Mouse (Mus musculus) splenic B cell, adult 2 months (primary cell): ENCODE results near the gene E4f1.
A peak's percentile ranks its signal among the peaks of the same experiment; 100 is the strongest.
"Not testable (repeated sequence)": the region's sequence is repeated elsewhere in the genome, so short reads cannot be mapped to it uniquely, and the experiment has no call there.

Experiments
- DNase-seq: peaks from one replicate; pipeline ENCODE4 v3.0.0-alpha.2; 2011; ENCODE audit warnings: low read depth, low spot score
- H3K27me3 ChIP-seq: 2 replicates; pipeline ENCODE4 v1.6.1; 2012; ENCODE audit warnings: mild to moderate bottlenecking, low read length, moderate library complexity, mixed read lengths; ENCODE audit not compliant: control insufficient read depth, poor library complexity, insufficient read depth, severe bottlenecking
- H3K36me3 ChIP-seq: 2 replicates; pipeline ENCODE4 v1.6.1; 2012; ENCODE audit warnings: mild to moderate bottlenecking, low read length, moderate library complexity, mixed read lengths; ENCODE audit not compliant: control insufficient read depth, poor library complexity, insufficient read depth, severe bottlenecking

Gene E4f1

DNA sequence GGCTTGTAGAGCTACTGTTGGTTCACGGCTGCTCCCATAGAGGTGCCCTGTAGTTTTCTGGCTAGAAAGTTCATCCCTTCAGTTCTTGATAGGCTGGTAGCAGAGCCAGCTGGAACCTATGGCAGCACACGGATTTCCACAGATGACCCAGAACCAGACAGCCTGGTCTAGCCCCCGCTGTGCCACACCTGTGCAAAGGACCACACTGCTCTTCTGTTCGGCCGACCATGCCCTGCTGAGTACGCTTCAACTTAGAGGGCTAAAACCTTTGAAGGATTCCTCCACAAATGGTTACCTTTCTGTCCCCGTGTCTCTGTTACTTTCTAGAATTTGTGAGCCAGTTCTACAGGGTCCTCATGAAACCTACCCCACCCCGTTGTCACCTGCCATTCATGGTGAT lies 44.8 kb downstream of the E4f1 start:
- not testable (repeated sequence) for DNase-seq, H3K27me3 ChIP-seq
- peaks cover 20% of the 10 kb centered on the region; the same call in 1 of the 2 replicates for H3K36me3 ChIP-seq

DNA sequence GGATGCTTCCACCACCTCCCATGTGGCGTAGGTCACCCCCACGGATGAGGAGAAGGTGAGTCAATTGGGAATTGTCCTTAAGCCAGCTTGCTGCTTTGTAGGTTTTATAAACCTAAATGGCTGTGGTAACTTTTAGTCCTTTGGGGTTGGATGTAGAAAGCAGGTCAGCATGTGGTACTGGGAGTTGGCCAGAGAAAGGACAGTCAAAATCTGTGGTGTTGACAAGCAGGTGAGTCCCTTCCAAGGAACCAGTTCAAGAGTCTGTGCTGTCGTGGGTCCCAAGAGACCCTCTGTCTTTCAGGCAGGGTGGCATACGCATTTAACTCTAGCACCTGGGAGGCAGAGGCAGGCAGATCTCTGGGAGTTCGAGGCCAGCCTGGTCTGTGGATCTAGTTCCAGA lies 45.6 kb downstream of the E4f1 start:
- no peaks in the 10 kb centered on the region for H3K27me3 ChIP-seq
- DNase-seq = no peak
- H3K36me3 ChIP-seq = peaks cover 26% of the 10 kb centered on the region; the same call in 1 of the 2 replicates

DNA sequence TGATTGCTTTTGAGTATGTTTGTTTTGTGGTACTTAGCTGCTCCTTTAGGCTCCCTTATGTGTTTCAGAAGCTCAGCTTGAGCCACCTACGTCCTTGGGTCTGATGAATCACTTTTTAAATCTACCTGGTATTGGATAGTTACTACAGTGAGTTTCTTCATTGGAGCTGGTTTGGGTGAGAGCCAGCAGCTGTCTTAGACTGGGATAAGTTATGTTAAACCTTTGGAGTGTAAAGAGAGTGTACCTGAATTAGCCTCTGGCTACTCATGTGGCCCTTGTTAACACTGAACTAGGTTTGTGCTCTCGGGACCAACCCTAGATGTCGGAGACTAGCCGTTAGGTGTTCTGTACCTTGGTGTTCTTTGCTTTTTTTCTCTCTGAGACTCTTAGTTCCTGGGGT lies 47.0 kb downstream of the E4f1 start:
- H3K27me3 ChIP-seq = no peaks in the 10 kb centered on the region
- no peak for DNase-seq
- peaks cover 29% of the 10 kb centered on the region for H3K36me3 ChIP-seq

DNA sequence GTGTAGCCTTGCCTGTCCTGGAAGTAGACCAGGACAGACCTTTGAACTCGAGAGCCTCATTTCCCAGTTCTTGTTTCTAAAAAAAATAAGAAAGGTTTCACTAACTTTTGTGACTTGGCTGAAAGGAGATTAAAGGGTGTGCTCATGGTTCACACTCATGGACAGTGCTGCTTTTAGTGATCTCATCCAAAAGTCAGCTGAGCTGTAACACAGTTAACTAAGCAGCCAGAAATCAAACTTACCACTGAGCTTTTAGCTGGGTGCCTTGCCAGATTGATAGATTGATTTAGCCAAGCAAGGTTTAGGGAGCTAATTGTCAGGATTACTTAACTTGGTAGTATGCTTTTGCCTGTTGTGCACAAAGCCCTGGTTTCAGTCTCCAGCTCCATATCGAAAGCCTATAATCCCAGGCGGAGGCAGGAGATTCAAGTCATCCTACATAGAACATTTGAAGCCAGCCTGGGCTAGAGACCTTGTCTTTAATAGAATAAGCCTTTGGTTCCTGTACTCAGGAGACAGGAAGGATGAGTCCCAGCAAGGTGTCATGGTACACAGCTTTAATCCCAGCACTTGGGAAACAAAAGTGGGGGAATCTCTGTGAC lies 54.0 kb downstream of the E4f1 start:
- no peaks in the 10 kb centered on the region for H3K27me3 ChIP-seq
- no peak for DNase-seq
- H3K36me3 ChIP-seq = peaks cover 13% of the 10 kb centered on the region

DNA sequence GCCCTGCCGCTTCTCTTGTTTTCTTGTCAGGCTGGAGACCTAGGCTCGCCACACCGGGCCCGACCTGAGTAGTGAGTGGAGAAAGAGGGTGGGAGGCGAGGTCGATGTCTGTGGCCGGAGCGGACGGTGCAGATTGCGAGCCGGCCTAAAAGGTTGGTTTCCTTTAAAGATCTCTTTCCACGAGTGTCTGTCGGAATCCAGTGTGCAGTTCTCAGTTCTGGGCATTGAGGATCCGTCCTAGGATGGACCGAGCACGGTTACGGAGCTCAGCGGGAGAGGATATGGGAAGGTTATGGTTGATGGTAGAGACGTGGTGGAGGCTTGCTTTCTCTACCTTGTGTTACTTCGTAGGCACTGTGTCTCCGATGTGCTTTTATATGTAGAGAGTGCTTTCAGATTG lies 55.1 kb downstream of the E4f1 start:
- H3K27me3 ChIP-seq = no peaks in the 10 kb centered on the region
- peaks cover 7% of the 10 kb centered on the region for H3K36me3 ChIP-seq

DNA sequence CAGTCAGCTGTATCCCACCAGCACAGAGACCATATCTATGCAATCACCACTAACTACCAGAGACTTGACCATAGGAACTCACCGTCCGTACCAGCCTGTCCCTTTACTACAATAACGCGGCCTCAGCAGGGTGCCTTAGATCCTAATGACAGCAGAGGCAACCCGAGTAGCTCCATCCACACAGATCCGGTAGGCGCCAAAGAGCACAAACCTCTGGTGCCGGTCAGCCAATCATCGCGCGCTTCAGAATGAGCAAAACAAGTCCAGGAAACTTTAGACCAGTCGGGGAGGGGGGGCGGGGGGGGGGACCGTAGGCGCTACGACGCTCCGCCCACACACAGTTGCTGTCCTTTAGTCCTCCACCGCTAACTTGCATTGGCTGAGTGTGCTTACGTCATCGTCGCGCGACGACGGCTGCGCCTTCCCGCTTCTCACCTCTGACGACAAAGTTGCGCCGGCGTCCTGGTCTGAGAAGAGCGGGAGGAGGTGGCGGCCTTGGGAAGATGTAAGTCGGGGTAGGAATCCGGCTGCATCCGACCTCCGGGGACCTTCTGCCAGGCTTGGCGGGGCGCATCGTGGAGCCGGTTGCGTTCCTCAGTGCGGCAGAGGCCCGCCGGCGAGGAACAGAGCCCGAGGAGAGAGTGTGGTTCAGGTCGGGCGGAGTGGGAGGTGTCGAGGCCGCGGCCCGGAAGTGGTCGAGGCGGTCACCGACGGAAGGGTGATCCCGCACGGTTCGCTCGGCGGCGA lies 55.7 kb downstream of the E4f1 start, which contains the start of gene Rnps1:
Rnps1 (plus strand) TSS at position 336 of the 747 bp plus-strand sequence.
- peak; percentile 99 for DNase-seq
- H3K27me3 ChIP-seq = no peaks in the 10 kb centered on the region

More for the DNA sequence above, 55.1 kb downstream of the E4f1 start:
- no peak for DNase-seq

DNA sequence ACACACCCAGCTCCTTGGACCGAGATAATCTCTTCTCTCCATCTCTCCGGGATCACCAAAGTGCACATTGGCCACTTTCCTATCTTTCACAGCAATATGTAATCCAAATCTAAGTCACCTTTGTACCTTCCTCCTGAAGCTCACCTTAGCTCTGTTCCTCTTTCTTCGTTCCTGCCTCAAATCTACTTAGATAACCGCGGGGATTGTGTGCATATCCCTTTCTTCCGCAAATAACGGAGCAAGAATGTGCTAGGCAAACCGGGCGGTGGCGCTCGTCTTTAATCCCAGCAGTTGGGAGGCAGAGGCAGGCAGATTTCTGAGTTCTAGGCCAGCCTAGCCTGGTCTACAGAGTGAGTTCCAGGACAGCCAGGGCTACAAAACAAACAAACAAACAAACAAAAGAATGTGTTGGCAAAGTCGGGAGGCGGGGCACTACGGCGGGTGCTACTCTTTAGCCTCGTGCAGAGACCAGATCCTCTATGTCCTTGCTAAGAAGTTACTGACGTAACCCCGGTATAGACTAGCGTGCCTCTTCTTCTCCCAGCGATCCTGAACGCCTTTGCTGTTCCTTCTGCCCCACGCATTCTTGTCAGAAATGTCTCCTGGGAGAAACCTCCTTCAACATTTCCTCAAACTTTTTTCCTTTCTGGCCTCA lies 56.4 kb downstream of the E4f1 start:
- Histone ChIP-seq H3K27me3 (no peaks in the 10 kb centered on the region), H3K36me3 (peaks cover 5% of the 10 kb centered on the region)
- DNase-seq = peak; percentile 59

More for the DNA sequence above, 55.7 kb downstream of the E4f1 start, which contains the start of gene Rnps1:
- H3K36me3 ChIP-seq = peaks cover 5% of the 10 kb centered on the region

DNA sequence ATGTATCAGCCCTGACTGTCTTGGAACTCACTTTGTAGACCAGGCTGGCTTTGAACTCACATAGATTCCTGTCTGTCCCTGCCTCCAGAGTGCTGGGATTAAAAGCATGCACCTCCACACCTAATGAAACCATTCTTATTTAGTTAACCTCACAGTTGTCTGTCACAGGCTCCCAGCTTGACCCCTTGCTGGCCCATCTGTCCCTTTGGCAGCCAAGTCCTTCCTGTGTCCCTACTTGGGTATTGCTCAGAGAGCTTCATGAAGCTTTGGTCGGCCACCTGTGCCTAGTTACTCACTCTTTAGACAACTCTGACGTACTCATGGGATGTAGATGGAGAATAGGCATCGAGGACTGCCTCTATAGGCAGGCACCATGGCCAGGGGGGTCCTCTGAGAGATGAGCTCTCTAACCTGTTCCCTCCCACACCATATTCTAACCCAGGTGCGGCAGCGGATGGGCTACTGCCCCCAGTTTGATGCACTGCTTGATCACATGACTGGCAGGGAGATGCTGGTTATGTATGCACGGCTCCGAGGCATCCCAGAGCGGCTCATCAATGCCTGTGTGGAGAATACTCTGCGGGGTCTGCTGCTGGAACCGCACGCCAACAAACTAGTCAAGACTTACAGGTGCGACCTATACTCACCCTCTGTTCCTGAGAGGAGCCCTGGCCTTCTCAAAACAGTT lies 62.9 kb downstream of the E4f1 start:
- H3K36me3 ChIP-seq = peaks cover 13% of the 10 kb centered on the region
- no peaks in the 10 kb centered on the region for H3K27me3 ChIP-seq
- no peak for DNase-seq

DNA sequence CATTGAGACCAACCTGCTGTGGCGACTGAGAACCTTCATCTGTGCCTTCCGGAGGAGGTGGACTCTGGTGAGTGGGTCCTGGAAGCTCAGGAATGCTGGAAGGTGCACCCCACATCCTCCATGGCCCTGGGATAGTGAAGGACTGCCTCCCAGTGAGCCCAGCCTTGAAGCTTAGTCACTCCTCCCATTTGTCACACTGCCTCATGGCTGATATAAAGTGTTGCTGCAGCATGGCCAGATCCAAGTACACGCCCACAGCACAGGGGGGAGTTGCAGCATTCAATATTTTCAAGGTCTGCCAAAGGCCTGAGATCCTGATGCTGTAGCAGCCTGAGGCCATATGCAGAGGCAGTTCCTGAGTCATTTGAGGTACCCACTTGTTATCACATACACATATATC lies 67.7 kb downstream of the E4f1 start:
- no peak for DNase-seq
- Histone ChIP-seq H3K27me3 (no peaks in the 10 kb centered on the region), H3K36me3 (peaks cover 11% of the 10 kb centered on the region)

DNA sequence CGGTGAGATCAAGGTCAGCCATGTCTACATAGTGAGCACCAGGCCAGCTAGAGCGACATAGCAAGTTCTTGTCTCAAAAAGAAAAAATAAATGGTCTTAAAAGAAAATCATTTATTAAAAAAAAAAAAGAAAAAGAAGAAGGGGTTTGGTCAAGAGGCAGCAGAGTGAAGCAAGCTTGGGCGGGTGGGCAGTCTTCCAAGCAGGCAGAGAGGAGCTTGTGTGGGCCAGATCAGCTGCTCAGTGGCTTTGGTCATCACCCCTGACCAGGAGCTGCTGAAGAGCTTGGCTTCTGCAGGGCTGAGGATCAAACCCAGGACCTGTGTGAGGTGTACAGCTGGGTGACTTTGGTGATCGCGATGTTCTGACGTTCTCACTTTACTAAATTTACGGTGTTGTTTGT lies 75.7 kb downstream of the E4f1 start:
- H3K27me3 ChIP-seq = no peaks in the 10 kb centered on the region
- H3K36me3 ChIP-seq = peaks cover 3% of the 10 kb centered on the region; the same call in 1 of the 2 replicates
- no peak for DNase-seq
